Mouse (Mus musculus): ENCODE measurements at regions not wholly inside any gene's neighbourhood (a gene's known extent, or its start where the extent isn't known, plus 50 kb on each side); places are given as distances from the start of the nearest gene placed in this dataset.

GRCm38 (mm10) chr10:37880841-37881240 lies 742.1 kb upstream of the Marcks start:
- peak in 1 of 2 experiments; percentile 5 for DNase-seq (ENCODE audit: low spot score in 2 of 2)

GRCm38 (mm10) chr10:37873925-37874324 lies 735.2 kb upstream of the Marcks start:
- DNase-seq (ENCODE audit: low spot score in 2 of 2) = no peak

- no peak for DNase-seq (ENCODE audit: low spot score in 2 of 2)
Measured at GRCm38 (mm10) chr10:37861001-37861400, 722.3 kb upstream of the Marcks start.

GRCm38 (mm10) chr10:37849291-37849846 lies 710.6 kb upstream of the Marcks start:
- DNase-seq (ENCODE audit: low spot score in 2 of 2) = no peak

GRCm38 (mm10) chr10:37842820-37843219 lies 704.1 kb upstream of the Marcks start:
- DNase-seq (ENCODE audit: low spot score in 2 of 2) = no peak

- DNase-seq (ENCODE audit: low spot score in 2 of 2) = no peak
Measured at GRCm38 (mm10) chr10:37841842-37842241, 703.1 kb upstream of the Marcks start.

GRCm38 (mm10) chr10:37837721-37838120 lies 699.0 kb upstream of the Marcks start:
- DNase-seq (ENCODE audit: low spot score in 2 of 2) = no peak

- DNase-seq (ENCODE audit: low spot score in 2 of 2) = no peak
Measured at GRCm38 (mm10) chr10:37813026-37813425, 674.3 kb upstream of the Marcks start.

- DNase-seq (ENCODE audit: low spot score in 2 of 2) = peak; percentile 44 to 62
Measured at GRCm38 (mm10) chr10:37812405-37812851, 673.7 kb upstream of the Marcks start.

GRCm38 (mm10) chr10:37811789-37812188 lies 673.1 kb upstream of the Marcks start:
- no peak for DNase-seq (ENCODE audit: low spot score in 2 of 2)

- no peak for DNase-seq (ENCODE audit: low spot score in 2 of 2)
Measured at GRCm38 (mm10) chr10:37803225-37803805, 664.6 kb upstream of the Marcks start.

- DNase-seq (ENCODE audit: low spot score in 2 of 2) = no peak
Measured at GRCm38 (mm10) chr10:37799397-37799796, 660.7 kb upstream of the Marcks start.

GRCm38 (mm10) chr10:37798285-37798684 lies 659.6 kb upstream of the Marcks start:
- DNase-seq (ENCODE audit: low spot score in 2 of 2) = no peak

GRCm38 (mm10) chr10:37797701-37798100 lies 659.0 kb upstream of the Marcks start:
- no peak for DNase-seq (ENCODE audit: low spot score in 2 of 2)

GRCm38 (mm10) chr10:37792878-37793277 lies 654.2 kb upstream of the Marcks start:
- no peak for DNase-seq (ENCODE audit: low spot score in 2 of 2)

- DNase-seq (ENCODE audit: low spot score in 2 of 2) = no peak
Measured at GRCm38 (mm10) chr10:37788049-37788448, 649.3 kb upstream of the Marcks start.

GRCm38 (mm10) chr10:37779383-37780302 lies 640.9 kb upstream of the Marcks start:
- DNase-seq (ENCODE audit: low spot score in 2 of 2) = no peak

- no peak for DNase-seq (ENCODE audit: low spot score in 2 of 2)
Measured at GRCm38 (mm10) chr10:37760542-37761367, 622.0 kb upstream of the Marcks start.

- no peak for DNase-seq (ENCODE audit: low spot score in 2 of 2)
Measured at GRCm38 (mm10) chr10:37741581-37741980, 602.9 kb upstream of the Marcks start.

- DNase-seq (ENCODE audit: low spot score in 2 of 2) = no peak
Measured at GRCm38 (mm10) chr10:37739024-37739423, 600.3 kb upstream of the Marcks start.

GRCm38 (mm10) chr10:37725609-37726008 lies 586.9 kb upstream of the Marcks start:
- no peak for DNase-seq (ENCODE audit: low spot score in 2 of 2)

All from layer of hippocampus, adult 8-10 months (tissue).